Mouse (Mus musculus): ENCODE measurements around the gene Mei1. TPM values are rescaled to one million over a fixed set of nuclear protein-coding genes. Genes with fewer than 3 reads are reported as not detected.
"Not testable (repeated sequence)": the region's sequence is repeated elsewhere in the genome, so short reads cannot be mapped to it uniquely, and the experiment has no call there.

Gene Mei1
- polyA plus RNA-seq, 1 experiment from 2014 or later: 0.05 TPM

DNA sequence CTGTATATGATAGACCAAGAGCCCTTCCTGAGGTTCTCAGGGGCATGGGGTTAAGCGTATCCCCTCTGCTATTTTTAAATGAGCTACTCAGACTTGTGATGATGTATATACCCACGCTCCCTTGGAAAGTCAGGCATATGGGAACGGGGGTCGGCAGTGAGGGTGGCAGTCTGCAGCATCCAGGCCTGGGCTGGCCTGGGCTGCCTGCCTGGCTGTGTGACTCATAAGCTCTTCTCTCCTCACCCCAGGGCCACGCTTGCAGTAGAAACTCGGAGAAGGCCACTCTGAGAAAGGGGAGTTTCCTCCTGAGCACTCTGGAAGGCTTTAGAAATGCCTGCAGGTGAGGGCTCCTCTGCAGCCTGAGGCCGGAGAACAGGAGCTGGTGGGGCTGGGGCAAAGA, 21.3 kb downstream of the Mei1 start:
- no peak overlapping the region for H3K9ac ChIP-seq
- H3K4me3 ChIP-seq (replicated peaks): no peak overlapping the region
- WGBS: 77% methylated on average over 7 of the region's 7 CpGs
- 0 out of 2 replicates have a peak, but pooled peaks cover 4% of the 10 kb centered on the region for H3K27me3 ChIP-seq
- no peak for ATAC-seq (replicated peaks; ENCODE audit: low FRiP score)
- H3K27ac ChIP-seq: no peak overlapping the region
- no peaks in the 10 kb centered on the region for H3K9me3 ChIP-seq (replicated peaks)
- no peaks in the 10 kb centered on the region for H3K4me1 ChIP-seq
- no peaks in the 10 kb centered on the region for H3K36me3 ChIP-seq
- H3K4me2 ChIP-seq: no peak overlapping the region

GRCm38 (mm10) chr15:82106953-82107555, 37.3 kb downstream of the Mei1 start:
- H3K4me1 ChIP-seq: peaks cover 3% of the 10 kb centered on the region; the same call in 1 of the 2 replicates
- no peak overlapping the region for H3K4me2 ChIP-seq
- no peak overlapping the region for H3K27ac ChIP-seq
- 14% methylated on average over 8 of the region's 8 CpGs for WGBS
- 0 out of 2 replicates have a peak, but pooled peaks cover 7% of the 10 kb centered on the region for H3K27me3 ChIP-seq
- H3K36me3 ChIP-seq: no peaks in the 10 kb centered on the region
- no peaks in the 10 kb centered on the region for H3K9me3 ChIP-seq (replicated peaks)
- H3K4me3 ChIP-seq (replicated peaks): no peak overlapping the region
- H3K9ac ChIP-seq: no peak overlapping the region
- no peak for ATAC-seq (replicated peaks; ENCODE audit: low FRiP score)

- H3K27me3 ChIP-seq: no peaks in the 10 kb centered on the region; the same call in 1 of the 2 replicates
- 79% methylated on average over 8 of the region's 8 CpGs for WGBS
- no peak overlapping the region for H3K4me2 ChIP-seq
- no peak overlapping the region for H3K4me3 ChIP-seq (replicated peaks)
- H3K27ac ChIP-seq: no peak overlapping the region
- no peak overlapping the region for H3K9ac ChIP-seq
- no peaks in the 10 kb centered on the region for H3K9me3 ChIP-seq (replicated peaks)
- H3K4me1 ChIP-seq: no peaks in the 10 kb centered on the region
- no peaks in the 10 kb centered on the region for H3K36me3 ChIP-seq
- ATAC-seq (replicated peaks; ENCODE audit: low FRiP score): no peak
Measured at GRCm38 (mm10) chr15:82120544-82120943, 50.7 kb downstream of the Mei1 start.

DNA sequence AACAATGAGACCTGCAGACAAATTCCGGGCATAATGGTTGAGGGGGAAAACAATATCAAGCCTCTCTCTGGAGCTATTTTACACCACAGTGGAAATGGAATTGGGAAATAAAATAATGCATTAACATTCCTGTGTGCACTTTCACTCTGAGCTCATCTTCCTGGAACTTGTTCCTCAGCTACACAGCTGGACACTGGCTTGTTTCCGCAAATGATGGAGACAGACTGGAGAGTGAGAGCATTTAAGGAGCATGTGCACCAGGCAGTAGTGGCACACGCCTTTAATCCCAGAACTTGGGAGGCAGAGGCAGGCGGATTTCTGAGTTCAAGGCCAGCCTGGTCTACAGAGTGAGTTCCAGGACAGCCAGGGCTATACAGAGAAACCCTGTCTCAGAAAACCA, 56.9 kb downstream of the Mei1 start:
- H3K27ac ChIP-seq; ATAC-seq (replicated peaks; ENCODE audit: low FRiP score); H3K27me3 ChIP-seq; H3K4me3 ChIP-seq (replicated peaks); H3K9me3 ChIP-seq (replicated peaks); H3K9ac ChIP-seq; H3K4me2 ChIP-seq: not testable (repeated sequence)
- WGBS: 83% methylated on average over 4 of the region's 4 CpGs
- Histone ChIP-seq H3K36me3 (peaks cover 13% of the 10 kb centered on the region), H3K4me1 (peaks cover 18% of the 10 kb centered on the region)

DNA sequence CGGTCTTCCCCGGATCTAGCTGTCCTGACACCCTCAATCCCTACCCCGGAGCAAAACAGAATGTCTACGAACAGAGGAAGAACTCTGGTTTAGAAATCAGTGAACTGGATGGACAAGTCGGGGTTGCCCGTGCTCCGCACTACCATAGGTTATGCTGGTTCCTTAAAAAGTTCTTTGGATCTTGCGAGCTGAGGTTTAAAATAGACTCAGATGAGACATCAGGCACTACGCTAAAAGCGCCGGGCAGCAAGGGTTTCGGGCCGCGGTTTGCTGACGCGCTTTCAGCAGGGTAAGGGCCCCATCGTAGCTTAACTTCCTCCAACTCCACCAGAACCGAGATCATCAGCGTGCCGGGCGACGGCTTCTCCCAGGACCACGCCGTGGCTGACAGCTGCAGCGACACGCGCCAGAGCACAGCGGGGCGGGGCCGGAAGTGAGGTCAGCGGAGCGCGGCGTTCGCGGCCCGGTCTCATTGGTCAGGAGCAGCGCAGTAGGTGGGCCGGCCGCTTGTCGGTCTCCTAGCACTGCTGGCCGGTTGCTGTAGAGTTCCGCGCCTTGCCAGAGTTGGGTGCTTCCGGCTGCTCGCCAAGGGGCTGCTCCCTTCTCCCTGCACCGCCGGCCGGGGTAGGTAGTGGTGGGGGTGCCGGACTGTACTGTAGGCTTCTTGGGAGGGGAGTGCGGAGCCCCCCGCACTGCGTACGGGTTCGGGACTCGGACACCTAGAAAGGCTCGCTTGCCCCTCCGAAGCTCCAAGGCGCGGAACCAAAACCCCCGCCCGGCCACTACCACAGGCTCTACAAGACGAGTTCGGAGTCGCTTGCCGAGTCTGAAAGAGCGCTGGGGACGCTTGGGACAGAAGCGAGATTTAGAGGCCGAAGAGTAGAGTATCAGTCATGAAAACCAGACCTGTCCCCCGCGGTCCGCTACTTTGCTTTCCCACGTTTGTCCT, 57.9 kb downstream of the Mei1 start, which contains the start of gene Ccdc134:
TSS of gene Ccdc134 (plus strand) at position 497 of the 949 bp plus-strand sequence.
- 1% methylated on average over 73 of the region's 74 CpGs for WGBS
- no peaks in the 10 kb centered on the region for H3K9me3 ChIP-seq (replicated peaks)
- H3K9ac ChIP-seq: peak within 1 kb of the TSS; percentile 79
- H3K4me2 ChIP-seq: peak within 1 kb of the TSS; percentile 97
- H3K4me1 ChIP-seq: peaks cover 18% of the 10 kb centered on the region
- peak within 1 kb of the TSS; percentile 86 for H3K4me3 ChIP-seq (replicated peaks)
- H3K27ac ChIP-seq: peak within 1 kb of the TSS; percentile 83
- no peaks in the 10 kb centered on the region; the same call in 1 of the 2 replicates for H3K27me3 ChIP-seq
- H3K36me3 ChIP-seq: peaks cover 21% of the 10 kb centered on the region
- peak; percentile 99 for ATAC-seq (replicated peaks; ENCODE audit: low FRiP score)

- H3K4me2 ChIP-seq: peak overlapping the region; percentile 97
- no peak for ATAC-seq (replicated peaks; ENCODE audit: low FRiP score)
- WGBS: under 1% methylated on average over 5 of the region's 5 CpGs
Measured at GRCm38 (mm10) chr15:82128398-82128797, 58.6 kb downstream of the Mei1 start.

GRCm38 (mm10) chr15:82130599-82130998, 60.8 kb downstream of the Mei1 start:
- Histone ChIP-seq H3K4me3 (replicated peaks) (no peak overlapping the region), H3K27ac (no peak overlapping the region), H3K27me3 (no peaks in the 10 kb centered on the region; the same call in 1 of the 2 replicates), H3K4me2 (no peak overlapping the region), H3K9me3 (replicated peaks) (no peaks in the 10 kb centered on the region), H3K4me1 (peaks cover 18% of the 10 kb centered on the region), H3K9ac (no peak overlapping the region), H3K36me3 (peaks cover 29% of the 10 kb centered on the region)
- ATAC-seq (replicated peaks; ENCODE audit: low FRiP score): no peak
- WGBS: 73% methylated on average over 7 of the region's 7 CpGs

More at GRCm38 (mm10) chr15:82128398-82128797, 58.6 kb downstream of the Mei1 start:
- Histone ChIP-seq H3K9ac (peak overlapping the region; percentile 79), H3K27me3 (no peaks in the 10 kb centered on the region; the same call in 1 of the 2 replicates), H3K27ac (peak overlapping the region; percentile 83), H3K4me3 (replicated peaks) (peak overlapping the region; percentile 86), H3K4me1 (peaks cover 18% of the 10 kb centered on the region), H3K36me3 (peaks cover 27% of the 10 kb centered on the region), H3K9me3 (replicated peaks) (no peaks in the 10 kb centered on the region)

- H3K4me1 ChIP-seq: no peaks in the 10 kb centered on the region
- whole genome bisulfite sequencing: 85% methylated on average over 4 of the region's 4 CpGs
- no peak overlapping the region for H3K9ac ChIP-seq
- peaks cover 27% of the 10 kb centered on the region for H3K36me3 ChIP-seq
- ATAC-seq (replicated peaks; ENCODE audit: low FRiP score): no peak
- no peak overlapping the region for H3K4me2 ChIP-seq
- no peaks in the 10 kb centered on the region for H3K9me3 ChIP-seq (replicated peaks)
- no peaks in the 10 kb centered on the region for H3K27me3 ChIP-seq
- H3K27ac ChIP-seq: no peak overlapping the region
- no peak overlapping the region for H3K4me3 ChIP-seq (replicated peaks)
Measured at GRCm38 (mm10) chr15:82135372-82135771, 65.6 kb downstream of the Mei1 start.

GRCm38 (mm10) chr15:82138565-82138964, 68.8 kb downstream of the Mei1 start:
- H3K36me3 ChIP-seq: peaks cover 15% of the 10 kb centered on the region
- no peak overlapping the region for H3K4me2 ChIP-seq
- no peaks in the 10 kb centered on the region for H3K27me3 ChIP-seq
- H3K9me3 ChIP-seq (replicated peaks): no peaks in the 10 kb centered on the region
- no peak for ATAC-seq (replicated peaks; ENCODE audit: low FRiP score)
- no peak overlapping the region for H3K9ac ChIP-seq
- no peak overlapping the region for H3K27ac ChIP-seq
- 57% methylated on average over 4 of the region's 4 CpGs for WGBS
- H3K4me3 ChIP-seq (replicated peaks): no peak overlapping the region
- H3K4me1 ChIP-seq: no peaks in the 10 kb centered on the region

GRCm38 (mm10) chr15:82139196-82139595, 69.4 kb downstream of the Mei1 start:
- WGBS: 93% methylated on average over 8 of the region's 8 CpGs
- ATAC-seq (replicated peaks; ENCODE audit: low FRiP score): no peak

DNA sequence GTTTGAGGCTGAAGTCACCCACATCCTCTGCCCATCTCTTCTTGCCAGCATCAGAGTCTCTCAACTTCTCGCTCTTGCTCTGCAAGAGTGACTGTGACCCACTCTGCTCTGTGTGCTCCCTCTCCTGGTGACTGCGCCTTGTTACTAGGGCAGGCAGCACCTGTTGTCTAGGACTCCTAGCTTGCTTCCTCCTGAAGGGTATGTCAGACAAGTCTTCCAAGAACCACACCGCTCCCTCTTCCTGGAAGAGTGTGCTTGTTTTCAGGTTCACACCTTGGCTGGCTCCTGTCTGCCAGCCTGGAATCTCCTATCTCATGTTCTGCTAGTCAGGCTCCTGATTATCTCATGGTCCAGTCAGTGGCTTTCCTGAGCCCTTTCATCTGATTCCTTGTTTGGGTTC, 70.6 kb downstream of the Mei1 start:
- H3K9me3 ChIP-seq (replicated peaks): no peaks in the 10 kb centered on the region
- ATAC-seq (replicated peaks; ENCODE audit: low FRiP score): no peak

More at GRCm38 (mm10) chr15:82139196-82139595, 69.4 kb downstream of the Mei1 start:
- H3K4me3 ChIP-seq (replicated peaks): no peak overlapping the region
- no peak overlapping the region for H3K27ac ChIP-seq
- H3K4me1 ChIP-seq: no peaks in the 10 kb centered on the region
- peaks cover 14% of the 10 kb centered on the region for H3K36me3 ChIP-seq
- H3K27me3 ChIP-seq: no peaks in the 10 kb centered on the region
- no peaks in the 10 kb centered on the region for H3K9me3 ChIP-seq (replicated peaks)
- H3K4me2 ChIP-seq: no peak overlapping the region
- H3K9ac ChIP-seq: no peak overlapping the region

GRCm38 (mm10) chr15:82144157-82144556, 74.4 kb downstream of the Mei1 start:
- Histone ChIP-seq H3K4me1 (peaks cover 27% of the 10 kb centered on the region), H3K27ac (no peak overlapping the region), H3K9me3 (replicated peaks) (no peaks in the 10 kb centered on the region), H3K9ac (no peak overlapping the region), H3K36me3 (peaks cover 14% of the 10 kb centered on the region), H3K27me3 (no peaks in the 10 kb centered on the region), H3K4me2 (no peak overlapping the region), H3K4me3 (replicated peaks) (no peak overlapping the region)
- ATAC-seq (replicated peaks; ENCODE audit: low FRiP score): no peak
- WGBS: 87% methylated on average over 5 of the region's 5 CpGs

More for the DNA sequence above, 70.6 kb downstream of the Mei1 start:
- 88% methylated on average over 3 of the region's 3 CpGs for WGBS
- H3K9ac ChIP-seq: no peak overlapping the region
- H3K27ac ChIP-seq: no peak overlapping the region
- peaks cover 14% of the 10 kb centered on the region for H3K36me3 ChIP-seq
- H3K4me3 ChIP-seq (replicated peaks): no peak overlapping the region
- H3K27me3 ChIP-seq: no peaks in the 10 kb centered on the region
- H3K4me1 ChIP-seq: peaks cover 5% of the 10 kb centered on the region
- no peak overlapping the region for H3K4me2 ChIP-seq

All from kidney, embryonic 15.5 days (tissue).